Mouse (Mus musculus): ENCODE results near the gene Daam1.

The Daam1 gene

DNA sequence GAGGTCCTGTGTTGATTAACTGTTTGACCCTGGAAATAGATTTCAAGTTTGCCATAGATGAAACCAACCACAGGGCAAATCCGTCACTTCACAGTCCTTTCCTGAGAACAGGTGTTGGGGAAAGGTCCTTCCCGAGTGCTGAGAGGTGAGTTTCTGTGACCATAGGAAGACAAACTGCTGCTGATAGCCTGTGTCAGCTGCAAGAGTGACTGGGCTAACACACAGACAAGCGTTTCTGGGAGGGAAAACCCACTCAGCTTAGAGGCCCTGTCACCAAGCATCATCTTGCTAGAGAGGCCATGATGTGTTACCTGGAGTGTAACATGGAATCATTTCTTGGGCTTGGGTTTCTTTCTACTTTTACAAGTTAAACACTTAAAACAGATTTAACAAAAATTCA, 35.1 kb downstream of the Daam1 start:
- no peak for DNase-seq

DNA sequence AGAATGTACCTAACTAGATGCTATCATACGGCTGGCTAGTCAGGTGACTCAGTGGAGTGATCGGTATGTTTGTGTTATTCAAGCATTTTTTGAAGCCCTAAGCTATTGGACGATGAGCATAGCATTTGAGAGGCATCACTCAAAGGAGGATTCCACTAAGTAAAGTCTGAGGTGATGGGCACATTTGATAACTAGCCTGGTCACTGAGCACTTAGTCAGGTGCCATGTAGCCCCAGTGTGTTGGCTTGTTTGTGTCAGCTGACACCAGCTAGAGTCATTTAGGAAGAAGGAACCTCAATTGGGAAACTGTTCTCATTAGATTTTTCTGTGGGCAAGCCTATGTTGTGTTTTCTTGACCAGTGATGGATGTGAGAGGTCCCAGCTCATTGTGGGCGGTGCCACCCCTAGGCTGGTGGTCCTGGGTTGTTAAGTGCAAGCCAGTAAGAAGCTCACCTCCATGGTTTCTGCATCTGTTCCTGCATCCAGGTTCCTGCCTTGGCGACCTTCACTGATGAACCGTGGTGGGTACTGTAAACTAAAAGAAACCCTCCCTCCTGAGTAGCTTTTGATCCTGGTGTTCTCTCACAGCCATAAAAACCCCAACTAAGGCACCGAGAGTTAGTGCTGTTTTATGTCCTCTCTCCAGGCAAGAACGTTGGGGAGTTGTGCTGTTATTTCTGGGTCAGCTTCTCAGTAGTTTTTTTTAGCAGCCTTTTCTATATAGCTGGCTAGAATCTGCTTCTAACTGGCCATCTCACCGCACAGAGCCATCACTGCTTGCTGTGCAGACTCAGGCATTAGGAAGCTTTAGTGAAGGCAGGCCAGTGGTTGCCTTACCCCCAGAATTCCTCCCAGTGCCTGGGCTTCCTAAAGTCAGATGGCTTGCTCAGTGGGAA, 36.7 kb downstream of the Daam1 start:
- no peak for DNase-seq

DNA sequence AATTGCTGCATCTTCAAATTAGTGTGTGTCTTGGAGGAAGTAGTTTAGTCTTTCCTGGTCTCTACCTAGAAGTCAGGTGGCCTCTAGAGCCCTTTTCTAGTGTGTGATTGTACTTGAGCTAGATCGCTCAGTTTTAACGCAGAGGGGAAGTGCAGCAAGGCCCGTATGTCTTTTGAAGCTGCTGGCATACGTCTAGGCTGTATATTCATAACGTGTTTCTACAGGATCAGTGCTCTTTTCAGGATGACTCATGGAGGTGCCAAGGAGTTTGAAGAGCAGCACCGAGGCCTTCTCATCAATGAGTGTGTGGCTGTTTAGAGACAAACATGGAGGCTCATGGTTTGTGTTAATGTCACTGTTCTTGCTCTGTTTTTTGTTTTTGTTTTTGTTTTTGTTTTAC, 39.8 kb downstream of the Daam1 start:
- DNase-seq: no peak

DNA sequence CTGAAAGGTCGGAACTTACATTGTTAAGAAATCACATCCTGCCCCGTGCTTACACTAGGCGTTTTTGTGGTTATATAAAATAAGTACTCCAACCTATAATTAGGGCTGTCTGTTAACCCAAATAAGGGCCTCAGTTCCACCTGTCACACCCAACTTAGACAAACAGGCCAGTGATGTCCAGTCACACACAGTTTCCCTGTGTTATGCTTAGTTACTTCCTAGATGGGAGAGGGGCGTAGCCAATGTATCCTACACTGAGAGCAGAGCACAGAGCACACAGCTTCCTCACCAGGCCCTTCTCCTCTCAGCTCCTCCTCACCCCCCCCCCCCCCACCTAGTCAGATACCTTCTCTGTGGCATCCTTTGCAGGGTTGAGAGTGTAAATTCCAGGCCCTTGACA, 41.5 kb downstream of the Daam1 start:
- no peak for DNase-seq

DNA sequence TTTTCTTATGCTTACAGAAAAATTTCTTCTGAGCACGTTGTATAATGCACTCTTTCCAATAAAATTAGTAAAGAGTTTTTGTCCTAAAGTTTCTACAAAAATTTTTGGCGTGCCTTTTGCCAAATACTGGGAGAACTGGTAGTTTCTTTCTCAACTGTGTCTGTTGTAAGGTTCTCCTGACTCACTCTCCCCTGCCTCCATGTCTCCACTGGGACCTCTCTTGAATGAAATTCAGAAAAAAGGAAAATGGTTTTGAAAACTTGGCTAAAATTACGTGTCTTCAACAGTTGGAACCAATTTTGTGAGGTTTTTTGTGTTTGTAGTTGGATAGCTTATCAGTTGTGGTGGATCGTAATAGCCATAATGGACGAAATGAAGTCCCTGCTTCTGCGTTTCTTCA, 43.7 kb downstream of the Daam1 start:
- DNase-seq: no peak

DNA sequence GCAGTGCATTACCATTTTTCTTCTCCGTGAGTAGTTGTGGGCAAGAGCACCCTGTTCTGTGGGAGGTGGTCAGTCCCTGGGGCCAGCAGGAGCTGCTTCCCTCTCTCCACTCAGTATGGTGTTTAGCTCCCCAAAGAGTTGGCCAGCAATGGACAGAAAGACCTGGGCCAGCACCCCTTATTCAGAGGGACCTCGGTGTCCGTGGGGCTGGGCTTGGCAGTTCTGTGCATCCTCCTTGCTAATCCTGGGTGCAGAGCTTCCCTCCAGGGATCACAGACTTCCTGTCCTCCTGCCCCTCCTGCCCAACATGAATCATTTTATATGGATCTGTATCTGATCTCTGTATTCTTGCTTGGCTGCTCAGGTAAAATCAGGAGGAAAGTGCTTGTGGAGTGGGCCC, 44.1 kb downstream of the Daam1 start:
- DNase-seq: no peak

DNA sequence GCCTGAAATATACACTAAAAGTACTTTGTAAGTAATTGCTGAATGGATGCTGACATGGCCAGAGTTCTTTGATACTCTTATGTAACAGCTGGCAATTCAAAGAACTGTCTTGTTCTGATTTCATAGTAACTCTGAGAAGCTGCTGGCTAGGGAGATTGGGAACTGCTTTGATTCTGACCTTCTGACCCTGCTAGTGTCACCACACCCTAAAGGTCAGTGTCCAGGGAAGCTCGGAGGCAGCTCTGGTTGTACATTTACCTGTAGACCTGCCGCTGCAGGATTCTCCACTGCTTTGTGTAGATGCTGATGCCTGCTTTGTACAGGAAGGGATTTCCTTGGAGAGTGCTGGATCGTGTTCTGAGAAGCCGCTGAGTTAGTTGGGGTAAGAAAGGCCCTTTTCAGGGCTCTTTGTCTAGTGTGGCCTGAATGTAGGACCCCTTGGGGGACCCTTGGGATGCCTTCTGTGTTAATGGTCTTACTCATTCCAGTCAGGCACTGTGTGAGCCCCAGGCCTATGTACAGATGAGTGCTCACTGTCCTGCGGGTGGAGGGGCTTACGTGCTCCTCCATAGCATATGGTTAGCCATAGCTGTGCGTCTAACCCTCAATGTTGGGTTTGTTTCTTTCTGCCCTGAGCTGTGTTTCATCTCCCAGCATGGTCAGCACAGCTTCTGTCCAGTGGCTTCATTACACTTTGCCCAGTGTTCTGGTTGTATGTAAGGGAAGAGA, 45.0 kb downstream of the Daam1 start:
- no peak for DNase-seq

DNA sequence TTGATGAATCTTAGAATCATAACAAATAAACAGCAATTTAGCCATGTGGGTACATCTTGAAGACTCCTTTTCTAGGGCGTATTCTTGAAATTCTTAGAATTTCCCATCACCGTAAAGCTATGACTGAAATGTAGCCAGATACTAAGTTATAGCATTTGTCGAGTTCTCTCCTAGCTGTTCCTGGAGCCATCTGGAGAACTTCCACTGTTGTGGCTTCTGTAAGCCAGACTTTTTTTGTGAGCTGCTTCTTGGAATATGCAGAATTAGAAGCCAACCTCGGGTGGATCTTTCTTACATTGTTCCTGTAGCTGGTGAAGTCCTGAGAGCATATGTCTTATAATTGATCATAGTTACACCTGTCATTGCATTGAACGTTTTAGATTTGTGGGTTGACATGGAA, 50.1 kb downstream of the Daam1 start:
- no peak for DNase-seq

DNA sequence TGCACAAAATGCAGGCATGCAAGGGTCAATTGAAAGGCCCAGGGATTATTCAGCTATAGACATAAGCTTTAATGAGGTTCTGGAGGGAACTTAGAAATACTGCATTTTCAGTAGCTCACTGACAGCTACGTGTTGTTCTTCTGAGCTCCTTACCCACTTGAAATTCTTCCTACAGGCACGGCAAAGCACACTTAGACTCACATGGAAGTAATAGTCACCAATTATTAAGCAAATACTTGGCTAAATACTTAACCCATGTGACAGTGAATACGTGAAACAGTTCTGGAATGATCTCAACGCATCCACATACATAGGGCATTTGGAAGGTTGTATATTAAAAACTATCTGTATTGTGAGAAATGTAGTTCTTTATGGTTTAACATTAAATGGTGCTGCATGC, 50.6 kb downstream of the Daam1 start:
- no peak for DNase-seq

DNA sequence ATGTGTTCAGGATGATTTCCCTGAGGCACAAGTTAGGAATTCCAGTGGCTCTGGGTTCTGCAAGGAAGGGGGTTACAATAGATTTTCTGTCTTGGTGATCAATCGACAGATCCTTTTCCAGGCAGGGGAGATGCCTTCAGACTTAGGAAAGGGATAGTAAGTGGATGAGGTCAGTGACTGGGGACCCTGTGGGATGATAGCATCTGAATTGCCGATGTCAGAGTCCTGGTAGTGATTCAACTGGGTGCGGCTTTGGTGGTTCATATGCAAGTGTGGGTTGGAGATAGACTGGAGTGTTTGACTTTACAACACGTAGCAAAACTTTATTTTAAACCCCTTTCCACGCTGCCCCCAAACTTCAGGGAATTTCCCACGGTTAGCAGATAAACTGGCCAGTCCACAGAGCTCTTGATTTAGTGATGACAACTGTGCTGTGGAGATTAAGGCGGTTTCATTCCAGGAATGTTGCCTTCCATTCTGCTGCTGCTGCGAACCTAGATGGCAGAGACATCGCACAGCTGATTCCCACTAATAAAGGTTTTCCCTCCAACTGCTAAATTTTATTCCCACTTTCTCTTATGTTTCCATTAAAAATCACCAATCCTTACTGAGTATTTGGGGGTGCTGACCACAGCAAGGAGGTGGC, 52.3 kb downstream of the Daam1 start:
- no peak for DNase-seq

DNA sequence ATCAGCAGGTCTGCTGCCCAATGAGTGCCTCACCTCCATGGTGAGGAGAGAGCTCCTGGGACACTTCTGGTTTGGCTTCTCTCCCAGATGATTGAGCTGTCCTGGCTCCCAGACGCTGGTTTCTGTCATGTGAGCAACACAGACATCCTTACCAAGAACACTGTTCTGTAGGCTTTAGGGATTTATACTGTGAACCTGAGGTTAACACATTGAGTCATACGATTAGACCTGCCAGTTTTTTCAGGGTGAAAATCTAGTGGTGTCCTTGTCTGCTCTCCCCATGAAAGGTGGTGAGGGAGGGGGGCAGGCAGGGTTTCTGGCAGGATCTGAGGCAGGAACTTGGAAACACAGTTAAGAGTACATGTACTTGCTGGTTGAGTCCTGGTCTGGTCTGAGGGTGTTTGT, 54.3 kb downstream of the Daam1 start:
- DNase-seq: no peak

DNA sequence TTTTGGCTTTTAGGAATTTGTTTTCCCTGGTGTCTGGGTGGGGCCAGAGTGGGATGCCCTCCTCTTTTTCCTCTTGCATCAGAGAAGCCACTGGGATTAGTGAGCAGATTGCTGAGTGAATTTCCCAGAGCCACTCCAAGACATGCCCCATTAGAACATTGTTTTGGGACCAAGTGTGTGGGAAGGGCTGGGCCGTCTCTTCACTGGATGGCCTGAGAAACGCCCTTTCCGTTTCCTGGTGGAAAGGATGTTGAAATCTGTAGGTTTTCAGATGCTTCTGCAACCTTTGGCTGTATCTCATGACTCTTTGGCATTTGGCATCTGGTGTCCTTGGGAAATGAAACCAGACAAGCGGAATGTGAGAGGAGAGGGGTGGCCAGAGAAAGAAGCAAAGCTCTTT, 54.8 kb downstream of the Daam1 start:
- no peak for DNase-seq

DNA sequence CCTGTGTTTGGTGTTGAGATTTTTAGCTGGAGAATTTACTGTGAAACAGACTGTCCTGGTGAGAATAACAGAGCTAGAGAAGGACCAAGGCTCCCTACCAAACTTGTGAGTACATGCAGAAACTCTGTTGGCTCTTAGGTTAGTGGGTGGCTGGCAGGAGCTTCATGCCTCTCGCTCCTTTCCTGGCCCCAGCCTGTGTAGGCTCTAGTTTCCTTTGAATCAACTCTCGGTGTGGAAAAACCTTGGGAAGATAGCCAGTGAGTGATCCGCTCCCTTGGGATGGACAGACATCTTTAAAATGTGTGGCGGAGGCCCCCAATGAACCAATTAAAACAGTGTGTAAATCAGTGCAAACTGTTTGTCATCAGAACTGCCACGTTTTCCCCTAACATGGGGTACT, 55.5 kb downstream of the Daam1 start:
- DNase-seq: no peak

DNA sequence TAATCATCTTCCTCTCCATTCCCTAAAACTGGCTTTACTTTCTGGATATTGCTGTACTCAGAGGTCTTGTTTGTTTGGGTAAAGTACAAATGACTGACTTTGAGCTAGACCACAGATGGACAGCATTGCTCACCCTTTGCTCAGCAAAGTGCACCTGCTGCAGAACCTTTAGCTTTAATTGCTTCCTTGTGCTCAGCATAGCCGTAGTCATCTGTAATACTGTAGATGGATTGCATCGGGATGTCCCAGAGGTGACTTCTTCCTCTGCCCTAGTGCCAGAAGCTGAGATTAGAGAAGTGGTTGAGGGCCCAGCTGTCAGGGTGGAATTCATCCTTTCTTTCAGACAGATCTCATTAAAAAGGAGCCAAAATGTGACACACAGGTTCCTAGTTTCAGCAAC, 56.1 kb downstream of the Daam1 start:
- no peak for DNase-seq

DNA sequence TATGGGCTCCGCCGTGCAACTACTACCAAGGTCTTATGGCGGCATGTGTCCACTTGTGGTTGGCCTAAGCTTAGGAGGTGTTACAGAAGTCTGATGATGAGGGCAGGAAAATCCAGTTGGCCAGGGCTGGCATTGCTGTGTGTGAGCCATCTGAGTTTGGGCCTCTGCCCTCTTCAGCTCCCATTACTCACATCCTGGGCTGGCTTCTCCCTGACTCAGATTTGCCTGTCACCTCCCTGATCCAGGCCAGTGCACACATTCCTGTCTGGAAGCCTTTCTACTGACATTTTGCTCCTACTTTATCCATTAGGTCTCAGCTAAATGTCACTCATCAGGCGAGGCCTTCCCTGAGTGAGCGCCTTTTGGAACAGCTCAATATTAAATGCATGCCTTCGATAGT, 57.5 kb downstream of the Daam1 start:
- DNase-seq: no peak

DNA sequence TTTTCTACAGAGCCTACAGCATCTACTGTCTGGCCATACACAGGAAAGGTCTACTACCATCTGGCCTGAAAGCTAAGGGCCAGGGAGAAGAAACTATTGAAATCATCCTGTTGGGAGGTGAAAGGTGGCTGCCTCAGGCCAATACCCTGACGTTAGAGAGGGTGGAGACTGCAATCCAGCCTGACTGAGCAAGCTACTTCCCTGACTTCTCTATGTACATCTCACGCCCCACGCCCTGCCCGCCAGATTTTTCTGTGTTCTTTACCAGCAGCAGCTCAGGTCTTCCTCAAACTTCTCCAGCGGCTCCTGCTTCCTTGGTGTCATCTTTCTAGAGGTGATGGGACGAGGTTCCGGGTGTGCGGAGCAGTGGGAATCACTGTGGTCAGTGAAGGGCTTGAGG, 58.4 kb downstream of the Daam1 start:
- no peak for DNase-seq

DNA sequence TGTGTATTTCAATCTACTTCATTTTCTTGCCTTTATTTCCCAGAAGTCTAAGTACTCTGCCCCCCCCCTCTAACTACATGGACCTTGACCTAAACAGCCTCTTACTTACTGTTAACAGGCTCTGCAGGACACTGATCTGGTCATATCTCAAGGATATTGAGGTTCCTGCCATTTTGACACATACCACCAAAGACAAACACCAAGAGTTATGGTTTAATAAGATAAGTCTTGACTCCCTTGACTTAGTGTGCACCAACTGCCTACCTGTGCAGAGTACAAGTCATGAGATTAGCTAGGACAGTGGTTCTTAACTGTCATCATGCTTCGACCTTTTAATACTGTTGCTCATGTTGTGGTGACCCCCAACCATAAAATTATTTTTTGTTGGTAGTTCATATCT, 59.4 kb downstream of the Daam1 start:
- no peak for DNase-seq

DNA sequence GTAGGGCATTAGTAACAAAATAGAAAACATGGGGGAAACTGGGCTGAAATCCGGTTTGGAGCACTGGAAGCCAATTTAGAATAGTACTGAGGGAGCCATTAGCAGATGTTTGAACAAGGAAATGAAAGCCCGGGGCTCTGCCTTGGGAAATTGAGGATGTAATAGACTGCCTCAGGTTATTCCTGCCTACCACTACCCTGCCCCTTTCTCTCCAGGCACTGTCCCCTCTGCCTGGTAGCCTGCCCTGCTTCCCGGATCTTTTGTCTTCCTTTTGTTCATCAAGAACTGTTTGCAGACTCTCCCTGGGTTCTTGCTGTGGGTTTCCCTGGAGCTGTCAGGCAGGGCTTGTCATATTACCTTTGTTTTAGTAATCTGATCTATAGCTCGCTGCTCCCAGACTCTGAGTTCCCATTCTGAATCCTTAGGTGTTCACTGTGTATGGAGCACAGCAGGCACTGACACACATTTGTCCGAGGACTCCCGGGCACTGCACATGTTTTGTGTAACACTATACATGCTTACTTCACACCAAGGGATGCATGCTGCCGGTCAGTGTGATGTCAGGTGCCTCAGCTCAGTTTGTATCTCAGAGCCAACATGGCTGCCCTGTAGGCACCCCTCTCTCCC, 61.0 kb downstream of the Daam1 start:
- no peak for DNase-seq

DNA sequence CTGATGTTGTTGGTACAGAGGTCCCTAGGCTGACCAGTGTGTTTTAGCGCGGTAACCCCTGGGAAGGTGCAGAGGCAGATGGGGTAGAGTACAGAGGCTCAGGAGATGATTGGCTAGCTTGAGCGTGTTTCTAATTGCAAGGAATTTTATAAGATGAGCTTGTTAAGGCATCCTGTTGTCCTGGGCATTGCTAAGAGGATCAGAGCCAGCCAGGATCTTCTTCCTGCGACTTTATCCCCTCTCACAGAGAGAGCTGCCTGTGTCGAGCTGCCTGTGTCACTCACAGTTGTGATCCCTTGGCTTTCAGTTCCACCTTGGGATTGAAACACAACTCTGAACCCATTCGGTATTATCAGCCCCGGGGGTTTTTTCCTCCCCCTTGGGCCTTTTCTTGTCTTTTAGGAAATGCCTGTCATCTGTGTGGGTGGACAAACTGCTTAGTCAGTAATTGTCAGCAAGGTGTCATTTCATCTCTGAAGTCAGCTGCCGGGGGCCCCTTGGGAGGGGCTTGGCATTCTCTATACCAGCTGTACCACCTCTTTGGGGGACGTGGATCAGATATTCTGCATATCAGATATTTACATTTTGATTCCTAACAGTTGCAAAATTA, 62.2 kb downstream of the Daam1 start:
- no peak for DNase-seq

DNA sequence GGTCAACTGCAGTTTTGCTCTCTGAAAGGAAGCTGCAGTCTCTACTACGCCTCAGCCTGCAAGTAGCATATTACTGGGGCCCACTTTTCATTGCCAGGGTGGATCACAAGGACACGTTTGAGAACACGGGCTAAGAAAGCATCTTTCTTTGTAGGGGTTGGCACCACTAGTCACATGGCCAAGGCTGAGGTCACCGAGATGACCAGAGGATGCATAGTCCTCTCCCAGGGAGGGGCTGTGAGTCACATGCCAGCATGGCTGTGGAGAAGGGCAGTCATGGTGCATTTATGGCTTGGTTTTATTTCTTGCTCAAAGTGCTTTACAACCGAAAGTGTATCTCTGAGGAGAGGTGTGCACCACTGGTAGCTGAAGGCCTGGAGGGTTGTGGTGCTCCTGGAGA, 67.4 kb downstream of the Daam1 start:
- DNase-seq: no peak

DNA sequence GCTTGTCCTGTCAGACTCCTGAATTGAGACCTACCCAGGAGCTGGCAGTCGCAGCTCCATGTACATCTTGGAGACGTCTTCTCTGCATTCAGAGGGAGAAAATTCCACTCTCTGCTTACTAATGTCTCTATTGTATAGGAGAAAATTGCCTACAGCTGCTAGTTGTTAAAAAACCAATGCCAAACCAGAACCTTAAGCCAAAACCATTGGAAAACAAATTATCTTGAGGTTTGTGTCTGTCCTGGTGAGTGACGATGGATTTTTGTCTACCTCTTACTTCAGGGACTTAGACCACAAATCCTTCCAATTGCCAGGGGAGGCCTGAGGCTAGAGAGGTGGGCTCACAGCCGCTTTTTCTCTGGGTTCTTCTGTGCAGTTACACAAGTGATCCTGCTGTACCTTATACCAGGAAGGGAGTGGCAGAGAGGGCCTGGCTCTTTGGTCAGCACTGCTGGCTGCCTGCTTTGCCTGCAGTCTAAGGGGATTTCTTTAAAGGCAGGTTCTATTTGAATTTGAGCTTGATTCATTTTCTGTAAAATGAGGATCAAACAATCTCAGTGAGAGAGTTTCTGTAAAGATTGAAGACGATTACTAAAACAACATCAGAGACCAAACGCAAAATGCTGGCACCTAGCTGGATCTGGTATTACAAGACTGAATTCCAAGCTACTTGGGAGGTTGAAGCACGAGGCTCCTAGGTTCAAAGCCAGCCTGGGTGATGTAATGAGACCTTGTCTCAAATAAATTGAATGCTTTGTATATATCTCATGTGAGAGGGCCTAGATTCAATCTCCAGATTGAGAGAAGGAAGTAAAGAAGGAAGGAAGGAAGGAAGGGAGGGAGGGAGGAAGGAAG, 68.0 kb downstream of the Daam1 start:
- DNase-seq: no peak

DNA sequence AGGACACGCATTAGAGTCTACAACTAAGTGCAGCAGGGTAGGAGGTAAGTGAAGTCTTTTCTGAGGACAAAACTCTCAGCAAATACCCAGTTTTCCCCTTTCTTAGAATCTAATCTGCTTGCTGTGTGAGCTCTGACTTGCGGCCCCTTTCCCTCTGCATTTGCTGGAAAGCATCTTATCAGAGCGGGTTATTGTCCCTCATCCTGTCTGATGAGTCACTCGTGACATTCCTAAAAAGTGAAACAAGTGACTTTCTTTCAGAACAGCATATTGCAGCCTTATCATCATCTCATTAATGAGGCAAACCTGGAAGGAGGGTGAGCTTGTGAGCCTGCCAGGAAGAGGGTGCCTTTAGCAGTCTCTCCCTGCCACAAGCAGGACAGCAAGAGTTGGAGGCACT, 68.7 kb downstream of the Daam1 start:
- no peak for DNase-seq

Data from thymus, postnatal 14 days (tissue).